Mouse (Mus musculus) intestine, embryonic 15.5 days (tissue): ENCODE results near the gene Cyp46a1. TPM values are rescaled to one million over a fixed set of nuclear protein-coding genes. Genes with fewer than 3 reads are reported as not detected.

ENCODE experiments used
- ATAC-seq: fragments of 200-750 bp; cut with Nextera tagmentation; 2 replicates; pipeline ENCODE4 v1.8.0; 2017; ENCODE audit warnings: moderate TSS enrichment, moderate library complexity
- H3K27ac ChIP-seq: fragments of 300-500 bp; sonication (generic); 2 replicates; pipeline ENCODE4 v1.5.1; 2015; ENCODE audit warnings: mild to moderate bottlenecking, inconsistent platforms
- H3K27me3 ChIP-seq: fragments of 300-500 bp; sonication (generic); replicated peaks from 2 replicates; pipeline ENCODE4 v1.6.1; 2015; ENCODE audit warnings: inconsistent platforms
- H3K36me3 ChIP-seq: fragments of 300-500 bp; sonication (generic); 2 replicates; pipeline ENCODE4 v1.6.1; 2015; ENCODE audit warnings: inconsistent platforms
- H3K4me1 ChIP-seq: fragments of 300-500 bp; sonication (generic); replicated peaks from 2 replicates; pipeline ENCODE4 v1.6.1; 2015; ENCODE audit warnings: inconsistent platforms
- H3K4me2 ChIP-seq: fragments of 300-500 bp; sonication (generic); replicated peaks from 2 replicates; pipeline ENCODE4 v1.6.1; 2015; ENCODE audit warnings: mild to moderate bottlenecking, inconsistent platforms
- H3K4me3 ChIP-seq: fragments of 300-500 bp; sonication (generic); replicated peaks from 2 replicates; pipeline ENCODE4 v1.5.1; 2015; ENCODE audit warnings: inconsistent platforms
- H3K9ac ChIP-seq: fragments of 300-500 bp; sonication (generic); 2 replicates; pipeline ENCODE4 v1.6.1; 2015; ENCODE audit warnings: inconsistent platforms
- H3K9me3 ChIP-seq: fragments of 300-500 bp; sonication (generic); 2 replicates; pipeline ENCODE4 v1.6.1; 2016; ENCODE audit warnings: inconsistent platforms
- WGBS: fragments of 180-500 bp; shearing (Covaris S2); methylation state at CpG from one replicate; pipeline ENCODE4 v1.1.7; 2015; 5-methylcytosine and 5-hydroxymethylcytosine counted together
- polyA plus RNA-seq: library from polyadenylated mRNA; unstranded; fragments of >200 nt; fragmentation: Nextera tagmentation; extraction: Ambion mirVana; gene quantifications from 2 replicates; pipeline ENCODE4 v1.2.1, GENCODE M21; 2015

Cyp46a1 gene
- polyA plus RNA-seq, 1 experiment from 2014 or later = 5.4 TPM

DNA sequence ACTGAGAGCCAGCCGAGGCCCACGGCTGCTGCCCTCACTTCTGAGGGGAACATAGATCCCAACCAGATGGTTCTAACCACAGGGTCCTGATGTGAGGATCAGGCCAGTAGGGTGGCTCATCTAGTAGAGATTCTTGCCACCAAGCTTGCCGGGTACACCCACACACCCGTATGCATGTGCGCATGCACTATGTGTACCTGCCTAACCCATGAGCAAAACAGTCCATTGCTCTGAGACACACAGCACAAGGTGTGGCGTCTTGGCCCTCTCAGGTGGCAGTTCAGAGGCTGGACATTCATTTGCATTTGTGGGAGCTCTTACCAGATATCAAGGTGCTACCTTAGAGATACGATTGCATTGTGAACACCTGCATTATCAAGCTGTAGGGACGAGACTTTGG lies 14.0 kb downstream of the Cyp46a1 start:
- no peak for ATAC-seq
- Histone ChIP-seq H3K9ac (no peak overlapping the region), H3K27me3 (peaks cover 23% of the 10 kb centered on the region), H3K4me3 (no peak overlapping the region), H3K27ac (no peak overlapping the region), H3K4me2 (no peak overlapping the region), H3K36me3 (no peaks in the 10 kb centered on the region), H3K9me3 (no peaks in the 10 kb centered on the region), H3K4me1 (peaks cover 7% of the 10 kb centered on the region; the same call in 1 of the 2 replicates)
- WGBS = 77% methylated on average over 8 of the region's 8 CpGs

DNA sequence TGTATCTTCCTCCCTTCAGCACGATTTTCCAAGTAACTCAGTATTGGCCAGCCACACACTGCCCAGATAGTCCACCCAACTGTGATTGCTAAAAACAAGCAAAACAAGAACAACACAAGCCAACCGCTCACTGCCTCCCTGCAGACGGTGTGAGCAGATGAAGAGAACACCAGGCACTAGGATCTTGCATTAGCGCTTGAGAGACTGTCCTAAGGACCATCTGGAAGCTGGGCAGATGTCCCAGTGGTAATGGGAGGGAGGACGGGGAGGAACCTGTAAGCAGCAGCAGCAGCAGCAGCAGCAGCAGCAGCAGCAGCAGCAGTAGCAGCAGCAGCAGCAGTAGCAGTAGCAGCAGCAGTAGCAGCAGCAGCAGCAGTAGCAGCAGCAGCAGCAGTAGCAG lies 14.8 kb downstream of the Cyp46a1 start:
- Histone ChIP-seq H3K27ac (no peak overlapping the region), H3K36me3 (no peaks in the 10 kb centered on the region), H3K4me2 (no peak overlapping the region), H3K27me3 (peaks cover 30% of the 10 kb centered on the region), H3K9me3 (no peaks in the 10 kb centered on the region), H3K4me1 (peaks cover 7% of the 10 kb centered on the region; the same call in 1 of the 2 replicates), H3K9ac (no peak overlapping the region), H3K4me3 (no peak overlapping the region)
- WGBS = 58% methylated on average over 5 of the region's 5 CpGs
- ATAC-seq = no peak

DNA sequence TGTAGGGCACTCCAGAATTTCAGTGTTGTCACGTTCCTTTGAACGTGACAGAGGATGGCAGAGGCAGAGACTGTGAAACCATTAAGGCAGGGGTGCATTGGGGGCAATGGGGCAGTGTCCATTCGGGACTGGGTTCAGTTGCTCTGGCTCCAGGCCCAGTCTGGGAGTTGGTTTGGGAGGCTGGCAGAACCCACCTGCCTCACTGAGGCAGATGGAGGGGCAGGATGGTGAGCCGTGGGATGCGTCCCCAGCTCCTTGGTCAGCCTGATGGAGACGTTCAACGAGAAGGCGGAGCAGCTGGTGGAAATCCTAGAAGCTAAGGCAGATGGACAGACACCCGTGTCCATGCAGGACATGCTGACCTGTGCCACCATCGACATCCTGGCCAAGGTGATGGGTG lies 16.8 kb downstream of the Cyp46a1 start:
- H3K27me3 ChIP-seq = peaks cover 34% of the 10 kb centered on the region

DNA sequence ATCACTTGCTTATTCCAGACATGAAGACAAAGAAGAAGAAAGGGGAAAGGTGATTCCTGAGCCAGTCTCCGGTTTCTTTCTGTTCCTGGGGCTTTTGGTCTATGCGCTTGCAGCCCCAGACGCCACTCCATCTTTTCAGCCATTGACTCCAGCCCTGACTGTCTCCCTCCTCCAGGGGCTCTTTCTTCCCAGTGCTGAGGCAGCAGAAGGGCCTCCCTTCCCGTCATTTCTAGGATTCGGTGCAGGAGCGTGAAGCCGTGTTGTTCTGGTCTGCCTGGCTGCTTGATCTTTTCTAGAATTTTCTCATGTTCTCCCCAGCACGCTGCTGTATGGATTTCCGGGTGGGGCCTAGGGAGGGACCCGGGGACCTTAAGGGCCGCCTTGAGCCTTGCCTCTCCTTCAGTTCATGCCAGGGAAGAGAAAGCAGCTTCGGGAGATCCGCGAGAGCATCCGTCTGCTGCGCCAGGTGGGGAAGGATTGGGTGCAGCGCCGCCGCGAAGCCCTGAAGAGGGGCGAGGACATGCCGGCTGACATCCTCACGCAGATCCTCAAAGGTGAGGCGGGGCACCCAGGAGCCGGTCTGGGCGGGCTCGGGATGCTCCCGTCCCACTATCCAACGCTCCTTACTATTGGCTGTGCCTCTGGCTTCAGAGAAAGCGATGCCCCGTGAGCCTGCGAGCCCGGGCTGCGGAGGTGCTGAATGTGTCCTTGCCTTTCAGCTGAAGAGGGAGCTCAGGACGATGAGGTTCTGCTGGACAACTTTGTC lies 18.4 kb downstream of the Cyp46a1 start:
- Histone ChIP-seq H3K9me3 (no peaks in the 10 kb centered on the region), H3K27me3 (peaks cover 34% of the 10 kb centered on the region), H3K4me3 (peak overlapping the region; percentile 24; the same call in 1 of the 2 replicates), H3K4me2 (peak overlapping the region; percentile 62), H3K36me3 (no peaks in the 10 kb centered on the region), H3K4me1 (peaks cover 7% of the 10 kb centered on the region; the same call in 1 of the 2 replicates), H3K9ac (0 out of 2 replicates have a peak overlapping the region, but pooled peaks have one; percentile 8), H3K27ac (no peak overlapping the region)
- ATAC-seq = no peak
- 9% methylated on average over 35 of the region's 35 CpGs for WGBS

More for the DNA sequence above, 16.8 kb downstream of the Cyp46a1 start:
- no peaks in the 10 kb centered on the region for H3K36me3 ChIP-seq
- ATAC-seq = no peak
- H3K9me3 ChIP-seq = no peaks in the 10 kb centered on the region
- H3K4me1 ChIP-seq = peaks cover 7% of the 10 kb centered on the region; the same call in 1 of the 2 replicates
- 82% methylated on average over 10 of the region's 10 CpGs for WGBS
- H3K27ac ChIP-seq = no peak overlapping the region
- no peak overlapping the region for H3K4me2 ChIP-seq
- no peak overlapping the region for H3K4me3 ChIP-seq
- no peak overlapping the region for H3K9ac ChIP-seq

DNA sequence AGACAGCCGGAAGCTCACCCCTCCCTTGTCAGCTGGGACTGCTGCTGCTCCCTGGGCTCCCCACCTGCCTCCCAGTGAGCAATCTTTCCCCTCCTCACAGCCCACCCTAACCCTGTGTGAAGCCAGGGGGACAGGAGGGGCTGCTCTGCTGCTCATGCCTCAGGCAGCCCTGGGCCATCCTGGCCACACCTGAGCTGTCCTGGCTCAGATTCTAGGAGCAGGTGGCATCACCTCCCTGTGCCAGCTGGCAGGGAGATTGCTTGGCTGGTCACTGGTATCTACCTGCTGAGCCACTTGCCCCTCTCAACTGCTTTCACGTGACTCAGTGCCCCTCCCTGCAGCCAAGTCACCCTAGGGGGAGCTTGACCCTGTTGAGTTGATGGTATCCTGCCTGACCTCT lies 20.1 kb downstream of the Cyp46a1 start:
- no peak overlapping the region for H3K4me3 ChIP-seq
- H3K9me3 ChIP-seq = no peaks in the 10 kb centered on the region
- no peak overlapping the region for H3K9ac ChIP-seq
- 73% methylated on average over 2 of the region's 2 CpGs for WGBS
- peaks cover 7% of the 10 kb centered on the region; the same call in 1 of the 2 replicates for H3K4me1 ChIP-seq
- no peak overlapping the region for H3K27ac ChIP-seq
- no peaks in the 10 kb centered on the region for H3K36me3 ChIP-seq
- no peak overlapping the region for H3K4me2 ChIP-seq
- ATAC-seq = no peak
- peaks cover 34% of the 10 kb centered on the region for H3K27me3 ChIP-seq

DNA sequence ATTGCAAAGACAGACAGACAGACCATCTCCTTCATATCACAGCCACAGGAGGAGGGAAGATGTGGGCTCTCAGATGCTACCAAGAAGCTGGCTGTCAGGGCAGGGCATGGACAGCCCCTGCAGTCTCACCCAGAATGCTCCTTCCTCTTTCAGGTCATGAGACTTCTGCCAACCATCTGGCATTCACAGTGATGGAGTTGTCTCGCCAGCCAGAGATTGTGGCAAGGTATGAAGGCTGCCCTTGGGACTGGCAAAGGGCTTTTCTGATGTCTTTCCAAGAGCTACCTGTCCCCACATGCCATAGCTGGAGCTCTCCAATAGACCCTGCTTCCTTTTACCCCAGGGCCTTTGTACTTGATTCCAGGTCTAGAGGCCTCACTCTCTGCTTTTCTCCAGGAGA lies 21.1 kb downstream of the Cyp46a1 start:
- ATAC-seq = no peak
- 83% methylated on average over 1 of the region's 1 CpGs for WGBS
- Histone ChIP-seq H3K27ac (no peak overlapping the region), H3K9me3 (no peaks in the 10 kb centered on the region), H3K4me1 (peaks cover 7% of the 10 kb centered on the region; the same call in 1 of the 2 replicates), H3K36me3 (no peaks in the 10 kb centered on the region), H3K9ac (no peak overlapping the region), H3K4me3 (no peak overlapping the region), H3K4me2 (no peak overlapping the region), H3K27me3 (peaks cover 34% of the 10 kb centered on the region)

DNA sequence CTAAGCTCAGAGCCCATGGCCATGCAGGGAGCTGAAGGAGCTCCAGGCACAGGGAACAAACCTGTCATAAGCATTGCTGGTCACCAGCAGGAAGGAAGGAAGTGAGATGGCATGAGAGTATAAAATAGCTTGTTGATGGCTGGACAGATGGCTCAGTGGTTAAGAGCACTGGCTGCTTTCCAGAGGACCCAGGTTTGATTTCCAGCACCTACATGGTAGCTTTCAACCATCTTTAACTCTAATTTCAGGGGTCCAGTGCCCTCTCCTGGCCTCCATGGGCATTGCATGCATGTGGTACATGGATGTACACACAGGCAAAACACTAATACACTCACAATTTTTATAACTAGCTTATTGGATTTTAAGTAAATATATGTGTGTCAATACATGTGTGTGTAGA lies 21.8 kb downstream of the Cyp46a1 start:
- H3K4me3 ChIP-seq = no peak overlapping the region
- H3K4me2 ChIP-seq = no peak overlapping the region
- peaks cover 7% of the 10 kb centered on the region; the same call in 1 of the 2 replicates for H3K4me1 ChIP-seq
- H3K27me3 ChIP-seq = peaks cover 31% of the 10 kb centered on the region
- H3K9ac ChIP-seq = no peak overlapping the region
- H3K9me3 ChIP-seq = no peaks in the 10 kb centered on the region
- no peak overlapping the region for H3K27ac ChIP-seq
- no peak for ATAC-seq
- H3K36me3 ChIP-seq = no peaks in the 10 kb centered on the region

DNA sequence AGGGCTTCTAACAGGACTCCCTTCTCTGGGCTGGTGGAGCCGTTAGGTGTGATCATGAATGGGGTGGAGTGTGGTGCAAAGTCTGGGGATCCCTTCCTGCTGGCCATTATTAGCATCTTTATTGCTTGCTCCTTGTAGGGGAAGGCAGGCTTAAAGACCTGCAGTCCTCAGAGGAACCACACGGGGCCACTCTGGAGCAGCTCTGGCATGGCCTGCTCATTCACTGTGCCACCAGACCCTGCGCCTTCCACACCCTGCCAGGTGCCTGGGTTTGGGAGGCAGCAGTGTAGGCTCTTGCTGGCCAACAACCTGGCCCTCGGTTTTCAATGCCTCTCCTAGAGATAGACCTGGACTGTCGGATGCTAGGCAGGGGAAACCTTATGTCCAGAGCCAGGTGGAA lies 29.6 kb downstream of the Cyp46a1 start:
- H3K27ac ChIP-seq = no peak overlapping the region
- WGBS = 4% methylated on average over 5 of the region's 5 CpGs
- no peak overlapping the region for H3K9ac ChIP-seq
- H3K36me3 ChIP-seq = no peaks in the 10 kb centered on the region
- peaks cover 21% of the 10 kb centered on the region for H3K4me1 ChIP-seq
- no peak overlapping the region for H3K4me2 ChIP-seq
- peak; percentile 81 for ATAC-seq
- no peak overlapping the region for H3K4me3 ChIP-seq
- H3K27me3 ChIP-seq = no peaks in the 10 kb centered on the region
- no peaks in the 10 kb centered on the region for H3K9me3 ChIP-seq

DNA sequence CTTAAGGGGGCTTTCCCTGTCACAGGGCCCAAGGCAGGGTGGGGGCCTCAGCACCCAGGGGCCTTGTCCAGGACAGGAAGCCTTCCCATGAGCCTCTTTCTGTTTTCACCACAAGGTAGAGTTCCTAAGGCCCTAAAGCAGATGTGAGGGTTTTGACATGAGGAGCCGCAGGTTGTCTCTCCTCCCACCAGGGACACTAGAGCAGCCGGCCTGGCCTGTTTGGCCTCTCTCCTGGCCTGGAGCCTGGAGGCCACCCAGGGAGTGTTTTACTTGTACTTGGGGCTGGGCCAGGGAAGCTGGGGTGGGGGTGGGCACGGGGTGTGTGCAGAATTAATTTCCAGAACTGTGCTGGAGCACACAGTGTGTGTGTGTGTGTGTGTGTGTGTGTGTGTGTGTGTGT lies 31.2 kb downstream of the Cyp46a1 start:
- peaks cover 29% of the 10 kb centered on the region for H3K4me1 ChIP-seq
- no peaks in the 10 kb centered on the region for H3K27me3 ChIP-seq
- ATAC-seq = peak; percentile 72
- H3K4me3 ChIP-seq = no peak overlapping the region
- H3K9me3 ChIP-seq = no peaks in the 10 kb centered on the region
- H3K4me2 ChIP-seq = no peak overlapping the region
- WGBS = 16% methylated on average over 3 of the region's 3 CpGs
- H3K36me3 ChIP-seq = no peaks in the 10 kb centered on the region
- no peak overlapping the region for H3K9ac ChIP-seq
- H3K27ac ChIP-seq = peak overlapping the region; percentile 51; the same call in 1 of the 2 replicates

DNA sequence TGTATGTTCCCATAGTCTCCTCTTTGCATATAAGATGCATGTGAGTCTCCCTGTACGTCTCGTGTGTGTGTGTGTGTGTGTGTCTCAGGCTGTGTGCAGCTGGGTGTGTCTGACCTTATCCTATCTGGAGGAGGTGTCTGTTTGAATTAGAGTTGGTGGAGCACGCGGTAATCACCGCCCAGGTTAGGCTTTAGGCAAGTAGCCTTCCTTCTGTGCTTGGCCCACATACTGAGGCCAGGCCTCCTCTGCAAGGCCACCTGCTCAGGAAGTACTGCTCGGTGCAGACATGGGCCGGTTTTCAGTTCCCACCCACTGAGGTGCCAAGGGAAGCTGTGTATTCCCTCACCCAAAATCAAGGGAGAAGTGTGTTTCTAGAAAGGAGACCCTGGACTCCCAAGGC lies 31.7 kb downstream of the Cyp46a1 start:
- ATAC-seq = peak; percentile 8; the same call in 1 of the 2 replicates
- no peak overlapping the region for H3K9ac ChIP-seq

DNA sequence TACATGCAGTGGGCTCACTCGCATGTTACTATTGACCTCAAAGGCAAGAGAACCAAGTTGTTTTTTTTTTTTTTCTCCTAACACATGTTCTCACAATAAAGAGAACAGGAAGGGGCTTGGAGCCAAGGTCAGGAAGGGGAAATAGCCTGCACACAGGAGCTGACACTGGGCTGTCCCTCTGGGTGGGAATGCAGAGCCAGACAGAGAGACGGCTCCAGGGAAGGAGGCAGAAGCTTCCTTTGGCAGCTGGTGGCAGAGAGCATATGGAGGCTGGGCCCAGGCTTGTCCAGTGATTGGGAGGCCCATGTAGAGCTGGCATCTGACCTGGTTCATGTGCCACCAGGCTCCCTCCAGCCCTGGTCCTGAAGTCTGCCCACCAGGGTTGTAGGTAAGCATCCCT lies 33.7 kb downstream of the Cyp46a1 start:
- Histone ChIP-seq H3K4me3 (no peak overlapping the region), H3K4me1 (peaks cover 41% of the 10 kb centered on the region), H3K27me3 (no peaks in the 10 kb centered on the region), H3K4me2 (no peak overlapping the region), H3K9ac (no peak overlapping the region), H3K9me3 (no peaks in the 10 kb centered on the region), H3K27ac (no peak overlapping the region), H3K36me3 (no peaks in the 10 kb centered on the region)
- ATAC-seq = no peak
- WGBS = 69% methylated on average over 2 of the region's 2 CpGs

More for the DNA sequence above, 31.7 kb downstream of the Cyp46a1 start:
- 49% methylated on average over 7 of the region's 7 CpGs for WGBS
- Histone ChIP-seq H3K4me2 (no peak overlapping the region), H3K36me3 (no peaks in the 10 kb centered on the region), H3K4me3 (no peak overlapping the region), H3K27ac (peak overlapping the region; percentile 54; the same call in 1 of the 2 replicates), H3K27me3 (no peaks in the 10 kb centered on the region), H3K9me3 (no peaks in the 10 kb centered on the region), H3K4me1 (peaks cover 34% of the 10 kb centered on the region)

DNA sequence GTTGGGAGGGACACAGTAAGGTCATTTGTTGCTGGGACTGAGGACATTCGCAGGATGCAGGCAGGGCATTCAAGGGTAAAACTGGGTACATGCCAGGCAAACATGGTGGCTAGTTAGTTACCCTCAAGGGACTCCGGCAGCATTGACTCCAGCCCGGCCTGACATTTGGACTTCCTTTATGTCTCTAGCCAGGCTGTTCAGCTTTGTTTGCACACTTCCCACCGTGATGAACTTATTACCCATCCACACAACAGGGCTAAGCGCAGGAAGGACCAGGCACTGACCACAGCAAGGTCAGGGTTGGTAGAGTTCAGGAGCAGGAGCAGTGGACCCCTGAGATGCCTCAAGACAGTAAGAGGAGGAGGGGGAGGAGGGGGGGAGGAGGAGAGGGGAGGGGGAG lies 34.7 kb downstream of the Cyp46a1 start:
- Histone ChIP-seq H3K4me1 (peaks cover 48% of the 10 kb centered on the region), H3K27me3 (no peaks in the 10 kb centered on the region), H3K9ac (no peak overlapping the region), H3K27ac (no peak overlapping the region), H3K4me2 (no peak overlapping the region), H3K4me3 (no peak overlapping the region), H3K36me3 (no peaks in the 10 kb centered on the region), H3K9me3 (no peaks in the 10 kb centered on the region)
- WGBS = 44% methylated on average over 5 of the region's 5 CpGs
- no peak for ATAC-seq
